Mouse (Mus musculus) heart, postnatal 14 days (tissue): ENCODE results near the gene Vmn1r63. TPM values are rescaled to one million over a fixed set of nuclear protein-coding genes. Genes with fewer than 3 reads are reported as not detected.
"Not testable (repeated sequence)": the region's sequence is repeated elsewhere in the genome, so short reads cannot be mapped to it uniquely, and the experiment has no call there.

Source experiments
- DNase-seq, 2 experiments: peaks; one replicate each; pipeline ENCODE4 v3.0.0; 2021 to 2022
- intact Hi-C: fragments of 180-260 bp; cut with DNase I; formaldehyde crosslinking; loops from one replicate; pipeline ENCODE4 v1.15.1; 2025
- long read RNA-seq, 2 experiments: library from polyadenylated mRNA; stranded (forward); transcript quantifications; one replicate each; pipeline ENCODE4 v2.0.0; 2021
- total RNA-seq, 2 experiments: library from RNA; stranded (reverse); gene quantifications; 2 replicates each; pipeline ENCODE4 v1.2.3; 2021

Vmn1r63 gene
- not detected for total RNA-seq
- long read RNA-seq, experiment 1: 0 reads
- long read RNA-seq, experiment 2: 0 reads

- DNase-seq, intact Hi-C loops: not testable (repeated sequence)
Measured at GRCm38 (mm10) chr7:5805345-5805744, at the start of gene Vmn1r63. TSS of gene Vmn1r63 (minus strand) at chr7:5805445.

Other genes starting within 250 kb of the Vmn1r63 start
- gene Vmn1r61, start 192.2 kb downstream of the Vmn1r63 start, total RNA-seq: not detected
- gene Vmn1r62, start 131.8 kb downstream of the Vmn1r63 start, total RNA-seq: not detected
- not detected for gene Vmn1r64, start 79.1 kb upstream of the Vmn1r63 start, total RNA-seq
- gene Vmn1r65, start 205.6 kb upstream of the Vmn1r63 start, total RNA-seq: not detected
- not detected for gene Nlrp4c, start 239.7 kb upstream of the Vmn1r63 start, total RNA-seq